Mouse (Mus musculus): Measurements from ENCODE around the gene Rprd1b.
A peak's percentile ranks its signal among the peaks of the same experiment; 100 is the strongest.
"Not testable (repeated sequence)": the region's sequence is repeated elsewhere in the genome, so short reads cannot be mapped to it uniquely, and the experiment has no call there.

The Rprd1b gene

GRCm38 (mm10) chr2:158040396-158040795 lies 12.1 kb downstream of the Rprd1b start:
- no peak for DNase-seq (ENCODE audit: low spot score in 2 of 2)

GRCm38 (mm10) chr2:158043504-158043903 lies 15.2 kb downstream of the Rprd1b start:
- no peak for DNase-seq (ENCODE audit: low spot score in 2 of 2)

GRCm38 (mm10) chr2:158046186-158046585 lies 17.9 kb downstream of the Rprd1b start:
- no peak for DNase-seq (ENCODE audit: low spot score in 2 of 2)

GRCm38 (mm10) chr2:158047903-158048302 lies 19.6 kb downstream of the Rprd1b start:
- peak in 1 of 2 experiments; percentile 53 for DNase-seq (ENCODE audit: low spot score in 2 of 2)

- DNase-seq (ENCODE audit: low spot score in 2 of 2) = no peak
Observed at GRCm38 (mm10) chr2:158048718-158049117, 20.4 kb downstream of the Rprd1b start.

- DNase-seq (ENCODE audit: low spot score in 2 of 2) = no peak
Observed at GRCm38 (mm10) chr2:158050116-158050515, 21.8 kb downstream of the Rprd1b start.

- no peak for DNase-seq (ENCODE audit: low spot score in 2 of 2)
Observed at GRCm38 (mm10) chr2:158054596-158054995, 26.3 kb downstream of the Rprd1b start.

GRCm38 (mm10) chr2:158055383-158055782 lies 27.1 kb downstream of the Rprd1b start:
- not testable (repeated sequence) for DNase-seq (ENCODE audit: low spot score in 2 of 2)

GRCm38 (mm10) chr2:158057030-158057429 lies 28.7 kb downstream of the Rprd1b start:
- DNase-seq (ENCODE audit: low spot score in 2 of 2) = no peak

GRCm38 (mm10) chr2:158058534-158058933 lies 30.2 kb downstream of the Rprd1b start:
- DNase-seq (ENCODE audit: low spot score in 2 of 2) = peak; percentile 33 to 66

GRCm38 (mm10) chr2:158059666-158060105 lies 31.4 kb downstream of the Rprd1b start:
- no peak for DNase-seq (ENCODE audit: low spot score in 2 of 2)

- DNase-seq (ENCODE audit: low spot score in 2 of 2) = no peak
Observed at GRCm38 (mm10) chr2:158063036-158063435, 34.7 kb downstream of the Rprd1b start.

- peak; percentile 54 to 66 for DNase-seq (ENCODE audit: low spot score in 2 of 2)
Observed at GRCm38 (mm10) chr2:158064571-158065048, 36.3 kb downstream of the Rprd1b start.

GRCm38 (mm10) chr2:158065064-158065463 lies 36.8 kb downstream of the Rprd1b start:
- DNase-seq (ENCODE audit: low spot score in 2 of 2) = peak in 1 of 2 experiments; percentile 14

GRCm38 (mm10) chr2:158066456-158066855 lies 38.2 kb downstream of the Rprd1b start:
- no peak for DNase-seq (ENCODE audit: low spot score in 2 of 2)

GRCm38 (mm10) chr2:158067260-158067824 lies 39.0 kb downstream of the Rprd1b start:
- no peak for DNase-seq (ENCODE audit: low spot score in 2 of 2)

GRCm38 (mm10) chr2:158068444-158068971 lies 40.2 kb downstream of the Rprd1b start:
- no peak for DNase-seq (ENCODE audit: low spot score in 2 of 2)

GRCm38 (mm10) chr2:158070885-158071632 lies 42.8 kb downstream of the Rprd1b start:
- DNase-seq (ENCODE audit: low spot score in 2 of 2) = no peak

GRCm38 (mm10) chr2:158071633-158071995 lies 43.3 kb downstream of the Rprd1b start:
- no peak for DNase-seq (ENCODE audit: low spot score in 2 of 2)

- no peak for DNase-seq (ENCODE audit: low spot score in 2 of 2)
Observed at GRCm38 (mm10) chr2:158074835-158075234, 46.5 kb downstream of the Rprd1b start.

GRCm38 (mm10) chr2:158076690-158077089 lies 48.4 kb downstream of the Rprd1b start:
- no peak for DNase-seq (ENCODE audit: low spot score in 2 of 2)

GRCm38 (mm10) chr2:158077981-158078380 lies 49.7 kb downstream of the Rprd1b start:
- no peak for DNase-seq (ENCODE audit: low spot score in 2 of 2)

GRCm38 (mm10) chr2:158078971-158079370 lies 50.7 kb downstream of the Rprd1b start:
- no peak for DNase-seq (ENCODE audit: low spot score in 2 of 2)

Measured in heart, adult 9 months (tissue).